ENCODE assay signal across 15 mouse cellular contexts in genomic region chr5:77826063-77826462, GRCm38 (mm10).
"Had no signal": no experiment of that assay in that cellular context is flagged by ENCODE, and none has a peak within 500 bp of the region (broad histone marks: within the 10 kb centered on the region; RNA-seq: fewer than 3 reads in every experiment).

No protein-coding gene starts in this region.

- DNase-seq: kidney, postnatal 25 days; liver; liver, embryonic 13.5 days; liver, postnatal 0 days; lung, postnatal 14 days; right cerebral cortex, adult 18-20 months; right cerebral cortex, postnatal 25 days; thymus, postnatal 4 days had no signal

- H3K27me3 ChIP-seq: limb, embryonic 12.5 days; liver, embryonic 13.5 days; lung, embryonic 15.5 days; midbrain, embryonic 12.5 days; neural tube, embryonic 12.5 days had no signal

- H3K4me3 ChIP-seq: left cerebral cortex, adult 2 months; limb, embryonic 12.5 days; liver, embryonic 13.5 days; lung, embryonic 15.5 days; midbrain, embryonic 12.5 days; neural tube, embryonic 12.5 days had no signal

- H3K36me3 ChIP-seq: limb, embryonic 12.5 days; liver, embryonic 13.5 days; lung, embryonic 15.5 days; midbrain, embryonic 12.5 days; neural tube, embryonic 12.5 days had no signal

- H3K4me1 ChIP-seq: limb, embryonic 12.5 days; liver, embryonic 13.5 days; lung, embryonic 15.5 days; midbrain, embryonic 12.5 days; neural tube, embryonic 12.5 days had no signal

- H3K27ac ChIP-seq: left cerebral cortex, adult 2 months; limb, embryonic 12.5 days; liver, embryonic 13.5 days; lung, embryonic 15.5 days; macrophage; midbrain, embryonic 12.5 days; neural tube, embryonic 12.5 days; stomach, postnatal 0 days had no signal
